Mouse (Mus musculus): Measurements from ENCODE around the gene Mipep.

DNA sequence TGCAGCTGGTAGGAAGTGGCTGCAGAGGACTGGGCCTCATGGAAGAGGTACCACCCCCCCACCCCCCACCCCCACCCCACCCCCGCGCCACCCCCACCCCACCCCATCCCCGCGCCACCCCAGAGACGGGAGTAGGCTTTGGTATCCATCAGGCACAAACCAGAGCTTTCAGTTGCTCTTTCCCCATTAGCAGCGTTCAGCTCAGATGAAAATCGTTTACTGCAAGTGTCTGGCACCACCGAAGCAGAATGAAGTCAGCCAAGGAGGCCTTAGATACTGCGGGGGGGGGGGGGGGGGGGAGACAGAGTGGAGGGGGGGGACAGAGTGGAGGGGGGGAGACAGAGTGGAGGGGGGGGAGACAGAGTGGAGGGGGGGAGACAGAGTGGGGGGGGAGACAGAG is 45.2 kb upstream of the Mipep start:
- TF ChIP-seq CTCF (conservative IDR thresholded peaks at IDR 0.05; ENCODE audit: insufficient read depth, insufficient read length, low read depth, low read length) (no peak), POLR2A (IDR thresholded peaks at IDR 0.05; ENCODE audit: low read depth, low read length) (no peak)

Data from kidney, adult 2 months (tissue).